Mouse (Mus musculus) G1E-ER4 (cell line): ENCODE measurements around the gene Optc. TPM values are rescaled to one million over a fixed set of nuclear protein-coding genes. Genes with fewer than 3 reads are reported as not detected.

Experiments used
- GATA1 ChIP-seq: IDR thresholded peaks from one replicate; pipeline ENCODE4 v1.8.0; 2012; ENCODE audit warnings: low read length, inconsistent platforms
- polyA plus RNA-seq: library from polyadenylated mRNA; stranded (reverse); fragments of >175 nt; gene quantifications from 2 replicates; pipeline ENCODE4 v1.2.3, GENCODE M21; 2012

Optc gene
- polyA plus RNA-seq, 1 experiment = not detected

GRCm38 (mm10) chr1:133873086-133873813, 34.5 kb downstream of the Optc start:
- TF ChIP-seq GATA1 = no peak

- no peak for TF ChIP-seq GATA1
Observed at GRCm38 (mm10) chr1:133871241-133871640, 36.6 kb downstream of the Optc start.

GRCm38 (mm10) chr1:133869221-133869620, 38.6 kb downstream of the Optc start:
- no peak for TF ChIP-seq GATA1

- no peak for TF ChIP-seq GATA1
Observed at GRCm38 (mm10) chr1:133863257-133863997, 44.4 kb downstream of the Optc start.

GRCm38 (mm10) chr1:133861028-133861427, 46.8 kb downstream of the Optc start:
- TF ChIP-seq GATA1 = no peak

GRCm38 (mm10) chr1:133859821-133860711, 47.7 kb downstream of the Optc start:
- TF ChIP-seq GATA1 = no peak

GRCm38 (mm10) chr1:133859257-133859656, 48.5 kb downstream of the Optc start:
- no peak for TF ChIP-seq GATA1

- TF ChIP-seq GATA1 = no peak
Observed at GRCm38 (mm10) chr1:133857781-133858180, 50.0 kb downstream of the Optc start.

GRCm38 (mm10) chr1:133857171-133857570, 50.6 kb downstream of the Optc start:
- TF ChIP-seq GATA1 = no peak

GRCm38 (mm10) chr1:133856655-133857054, 51.1 kb downstream of the Optc start:
- TF ChIP-seq GATA1 = no peak

GRCm38 (mm10) chr1:133856133-133856541, 51.7 kb downstream of the Optc start:
- TF ChIP-seq GATA1 = no peak

GRCm38 (mm10) chr1:133855274-133856017, 52.4 kb downstream of the Optc start:
- no peak for TF ChIP-seq GATA1

GRCm38 (mm10) chr1:133854421-133855273, 53.2 kb downstream of the Optc start:
- TF ChIP-seq GATA1 = no peak

Other genes starting within 250 kb of the Optc start
- gene Zbed6, start 247.1 kb downstream of the Optc start, polyA plus RNA-seq = not detected in 2 replicates
- gene Gm38394, start 246.7 kb downstream of the Optc start, polyA plus RNA-seq = 5.6 and 6.4 TPM in 2 replicates
- gene Lax1, start 217.9 kb downstream of the Optc start, polyA plus RNA-seq = not detected in 2 replicates
- gene Atp2b4, start 107.0 kb downstream of the Optc start, polyA plus RNA-seq = 45.4 and 53.5 TPM in 2 replicates
- 0.13 and 0.15 TPM in 2 replicates for gene Prelp, start 13.4 kb upstream of the Optc start, polyA plus RNA-seq
- gene Fmod, start 129.3 kb upstream of the Optc start, polyA plus RNA-seq = not detected in 2 replicates
- 4.5 and 6.7 TPM in 2 replicates for gene Btg2, start 171.1 kb upstream of the Optc start, polyA plus RNA-seq
- not detected in 2 replicates for gene Chit1, start 203.2 kb upstream of the Optc start, polyA plus RNA-seq